Mouse (Mus musculus): ENCODE measurements around the gene Ppib. TPM values are rescaled to one million over a fixed set of nuclear protein-coding genes. Genes with fewer than 3 reads are reported as not detected.

The Ppib gene
- 658 and 678 TPM in 2 replicates for polyA plus RNA-seq (2014; fragmentation: Nextera tagmentation; extraction: Ambion mirVana)

DNA sequence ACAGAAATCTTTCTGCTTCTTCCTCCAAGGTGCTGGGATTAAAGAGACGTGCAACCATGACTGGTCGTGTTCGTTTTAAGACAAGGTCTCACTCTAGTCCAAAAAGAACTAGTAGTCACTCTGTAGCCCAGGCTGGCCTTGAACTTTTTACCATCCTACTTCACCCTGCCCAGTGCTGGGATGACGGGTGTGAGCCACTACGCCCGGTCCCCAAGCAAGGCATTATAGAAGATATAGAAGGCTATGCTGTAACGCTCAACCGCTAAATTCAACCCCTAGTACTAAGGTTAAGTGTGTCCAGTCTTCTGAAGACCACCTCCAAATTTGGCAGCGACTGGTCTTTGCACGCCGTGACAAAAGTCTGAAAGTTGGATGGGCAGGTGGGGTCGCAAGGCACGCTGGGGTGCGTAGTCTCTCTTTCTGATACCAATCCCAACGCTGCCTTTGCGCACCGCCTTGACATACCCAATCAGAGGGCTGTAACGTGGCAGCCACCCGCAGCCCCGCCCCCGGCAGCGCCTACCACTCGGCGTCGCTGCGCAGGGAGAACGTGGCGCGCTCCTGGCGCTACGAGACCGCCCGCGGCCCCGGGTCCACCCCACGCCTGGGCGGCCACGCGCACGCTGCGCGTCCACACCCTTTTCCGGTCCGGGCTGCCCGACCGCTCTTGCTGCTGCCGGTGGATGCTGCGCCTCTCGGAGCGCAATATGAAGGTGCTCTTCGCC, at the start of gene Ppib:
TSS of gene Ppib (plus strand) at position 640 of the 725 bp plus-strand sequence.
- peak; percentile 96 for ATAC-seq (ENCODE audit: insufficient number of reproducible peaks, insufficient read depth, low FRiP score, low read depth)
- WGBS: 1% methylated on average over 51 of the region's 51 CpGs
- H3K27ac ChIP-seq (ENCODE audit: low read length): peak within 1 kb of the TSS; percentile 53; the same call in 1 of the 2 replicates

DNA sequence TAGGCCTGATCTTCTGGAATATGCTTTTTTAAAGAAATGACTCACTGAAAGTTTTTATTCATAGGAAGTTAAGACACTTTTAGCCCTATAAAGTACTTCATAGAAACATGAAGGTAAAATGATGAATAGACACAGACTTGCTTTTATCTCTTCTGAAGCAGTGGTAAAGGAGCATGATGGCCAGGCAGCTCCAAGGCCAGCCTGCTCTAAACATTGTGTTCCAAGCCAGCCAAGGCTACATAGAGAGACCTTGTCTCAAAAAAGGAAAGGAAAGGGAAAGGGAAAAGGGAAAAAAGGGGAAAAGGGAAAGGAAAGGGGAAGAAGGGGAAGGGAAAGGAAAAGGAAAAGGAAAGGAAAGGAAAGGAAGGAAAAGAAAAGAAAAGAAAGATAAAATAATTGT, 39.4 kb upstream of the Ppib start:
- peaks cover 4% of the 10 kb centered on the region for H3K36me3 ChIP-seq (ENCODE audit: control insufficient read depth, insufficient read depth, low read length)
- H3K27ac ChIP-seq (ENCODE audit: low read length): no peak overlapping the region
- no peaks in the 10 kb centered on the region for H3K9me3 ChIP-seq (ENCODE audit: control insufficient read depth, low read depth, low read length)
- no peak overlapping the region for H3K4me2 ChIP-seq (replicated peaks; ENCODE audit: low read depth, low read length)
- H3K4me1 ChIP-seq (ENCODE audit: control insufficient read depth, insufficient read depth, low read length): no peaks in the 10 kb centered on the region
- no peak overlapping the region for H3K9ac ChIP-seq (replicated peaks; ENCODE audit: low read depth, low read length)
- H3K4me3 ChIP-seq (ENCODE audit: low read depth, low read length): no peak overlapping the region
- no peak for ATAC-seq (ENCODE audit: insufficient number of reproducible peaks, insufficient read depth, low FRiP score, low read depth)
- H3K27me3 ChIP-seq (ENCODE audit: control insufficient read depth, insufficient read depth, low read length): no peaks in the 10 kb centered on the region

More for the DNA sequence above, at the start of gene Ppib:
- H3K4me2 ChIP-seq (replicated peaks; ENCODE audit: low read depth, low read length): peak within 1 kb of the TSS; percentile 84
- H3K9me3 ChIP-seq (ENCODE audit: control insufficient read depth, low read depth, low read length): no peaks in the 10 kb centered on the region
- peaks cover 16% of the 10 kb centered on the region; the same call in 1 of the 2 replicates for H3K4me1 ChIP-seq (ENCODE audit: control insufficient read depth, insufficient read depth, low read length)
- H3K36me3 ChIP-seq (ENCODE audit: control insufficient read depth, insufficient read depth, low read length): peaks cover 25% of the 10 kb centered on the region
- peak within 1 kb of the TSS; percentile 88 for H3K4me3 ChIP-seq (ENCODE audit: low read depth, low read length)
- no peaks in the 10 kb centered on the region for H3K27me3 ChIP-seq (ENCODE audit: control insufficient read depth, insufficient read depth, low read length)
- H3K9ac ChIP-seq (replicated peaks; ENCODE audit: low read depth, low read length): peak within 1 kb of the TSS; percentile 86

GRCm38 (mm10) chr9:66038082-66038481, 21.9 kb upstream of the Ppib start:
- H3K9me3 ChIP-seq (ENCODE audit: control insufficient read depth, low read depth, low read length): no peaks in the 10 kb centered on the region
- H3K4me3 ChIP-seq (ENCODE audit: low read depth, low read length): no peak overlapping the region
- no peak for ATAC-seq (ENCODE audit: insufficient number of reproducible peaks, insufficient read depth, low FRiP score, low read depth)
- 81% methylated on average over 4 of the region's 4 CpGs for WGBS
- no peak overlapping the region for H3K9ac ChIP-seq (replicated peaks; ENCODE audit: low read depth, low read length)
- peaks cover 10% of the 10 kb centered on the region; the same call in 1 of the 2 replicates for H3K36me3 ChIP-seq (ENCODE audit: control insufficient read depth, insufficient read depth, low read length)
- no peaks in the 10 kb centered on the region for H3K27me3 ChIP-seq (ENCODE audit: control insufficient read depth, insufficient read depth, low read length)
- no peak overlapping the region for H3K4me2 ChIP-seq (replicated peaks; ENCODE audit: low read depth, low read length)
- H3K27ac ChIP-seq (ENCODE audit: low read length): no peak overlapping the region
- H3K4me1 ChIP-seq (ENCODE audit: control insufficient read depth, insufficient read depth, low read length): no peaks in the 10 kb centered on the region

DNA sequence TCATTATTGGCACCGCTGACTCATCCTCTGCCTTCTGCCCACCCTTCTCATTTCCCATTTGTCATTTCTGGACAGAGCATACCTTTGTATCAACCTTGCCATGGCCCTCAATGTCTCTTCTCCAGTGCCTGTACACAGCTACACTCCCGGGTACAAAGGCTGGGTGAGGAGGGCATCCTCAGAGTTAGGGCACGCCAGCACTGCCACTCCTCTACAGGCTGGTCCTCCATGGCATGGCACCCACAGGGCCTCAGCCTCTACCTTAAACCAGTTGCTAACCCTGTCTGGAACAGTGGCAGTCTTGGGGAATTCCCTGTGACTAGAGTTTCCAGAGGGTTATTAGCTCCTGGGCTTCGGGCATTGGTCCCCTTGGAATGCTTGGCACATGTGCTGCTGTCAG, 21.4 kb upstream of the Ppib start:
- no peak overlapping the region for H3K4me3 ChIP-seq (ENCODE audit: low read depth, low read length)
- H3K36me3 ChIP-seq (ENCODE audit: control insufficient read depth, insufficient read depth, low read length): peaks cover 10% of the 10 kb centered on the region; the same call in 1 of the 2 replicates
- H3K27ac ChIP-seq (ENCODE audit: low read length): no peak overlapping the region
- H3K4me2 ChIP-seq (replicated peaks; ENCODE audit: low read depth, low read length): no peak overlapping the region
- no peaks in the 10 kb centered on the region for H3K4me1 ChIP-seq (ENCODE audit: control insufficient read depth, insufficient read depth, low read length)
- ATAC-seq (ENCODE audit: insufficient number of reproducible peaks, insufficient read depth, low FRiP score, low read depth): no peak
- H3K9me3 ChIP-seq (ENCODE audit: control insufficient read depth, low read depth, low read length): no peaks in the 10 kb centered on the region
- WGBS: 90% methylated on average over 4 of the region's 4 CpGs
- no peak overlapping the region for H3K9ac ChIP-seq (replicated peaks; ENCODE audit: low read depth, low read length)
- no peaks in the 10 kb centered on the region for H3K27me3 ChIP-seq (ENCODE audit: control insufficient read depth, insufficient read depth, low read length)

DNA sequence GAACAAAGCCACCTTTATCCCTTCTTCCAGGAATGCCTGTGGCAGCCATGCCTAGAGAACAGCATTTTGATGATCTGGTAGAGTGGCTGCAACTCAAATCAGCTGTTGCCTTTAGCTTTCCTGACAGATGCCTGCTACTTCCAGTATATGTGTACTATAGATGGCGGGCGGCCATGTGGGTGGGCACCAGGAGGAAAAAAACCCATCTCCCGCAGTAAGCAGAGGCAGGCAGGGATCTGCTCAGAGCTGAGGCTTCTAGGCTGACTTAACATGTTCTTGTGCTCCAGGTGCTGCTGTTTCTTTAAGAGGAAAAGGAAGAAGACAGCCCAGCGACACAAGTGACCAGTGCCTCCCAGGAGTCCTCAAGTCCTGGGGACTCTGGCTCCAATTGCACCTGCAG, 20.7 kb upstream of the Ppib start:
- no peak for ATAC-seq (ENCODE audit: insufficient number of reproducible peaks, insufficient read depth, low FRiP score, low read depth)
- H3K4me3 ChIP-seq (ENCODE audit: low read depth, low read length): no peak overlapping the region
- no peak overlapping the region for H3K27ac ChIP-seq (ENCODE audit: low read length)
- H3K4me2 ChIP-seq (replicated peaks; ENCODE audit: low read depth, low read length): no peak overlapping the region
- H3K36me3 ChIP-seq (ENCODE audit: control insufficient read depth, insufficient read depth, low read length): peaks cover 6% of the 10 kb centered on the region; the same call in 1 of the 2 replicates
- no peaks in the 10 kb centered on the region for H3K4me1 ChIP-seq (ENCODE audit: control insufficient read depth, insufficient read depth, low read length)
- H3K9ac ChIP-seq (replicated peaks; ENCODE audit: low read depth, low read length): no peak overlapping the region
- no peaks in the 10 kb centered on the region for H3K27me3 ChIP-seq (ENCODE audit: control insufficient read depth, insufficient read depth, low read length)
- no peaks in the 10 kb centered on the region for H3K9me3 ChIP-seq (ENCODE audit: control insufficient read depth, low read depth, low read length)
- 91% methylated on average over 4 of the region's 4 CpGs for whole genome bisulfite sequencing

GRCm38 (mm10) chr9:66040801-66041200, 19.2 kb upstream of the Ppib start:
- Histone ChIP-seq H3K4me3 (ENCODE audit: low read depth, low read length) (no peak overlapping the region), H3K9me3 (ENCODE audit: control insufficient read depth, low read depth, low read length) (no peaks in the 10 kb centered on the region), H3K9ac (replicated peaks; ENCODE audit: low read depth, low read length) (no peak overlapping the region), H3K27ac (ENCODE audit: low read length) (no peak overlapping the region), H3K4me1 (ENCODE audit: control insufficient read depth, insufficient read depth, low read length) (no peaks in the 10 kb centered on the region), H3K36me3 (ENCODE audit: control insufficient read depth, insufficient read depth, low read length) (peaks cover 6% of the 10 kb centered on the region; the same call in 1 of the 2 replicates), H3K4me2 (replicated peaks; ENCODE audit: low read depth, low read length) (no peak overlapping the region), H3K27me3 (ENCODE audit: control insufficient read depth, insufficient read depth, low read length) (no peaks in the 10 kb centered on the region)
- ATAC-seq (ENCODE audit: insufficient number of reproducible peaks, insufficient read depth, low FRiP score, low read depth): no peak
- WGBS: 91% methylated on average over 3 of the region's 3 CpGs

GRCm38 (mm10) chr9:66042331-66042730, 17.7 kb upstream of the Ppib start:
- Histone ChIP-seq H3K9ac (replicated peaks; ENCODE audit: low read depth, low read length) (no peak overlapping the region), H3K27me3 (ENCODE audit: control insufficient read depth, insufficient read depth, low read length) (no peaks in the 10 kb centered on the region), H3K4me1 (ENCODE audit: control insufficient read depth, insufficient read depth, low read length) (no peaks in the 10 kb centered on the region), H3K4me2 (replicated peaks; ENCODE audit: low read depth, low read length) (no peak overlapping the region), H3K27ac (ENCODE audit: low read length) (no peak overlapping the region), H3K36me3 (ENCODE audit: control insufficient read depth, insufficient read depth, low read length) (peaks cover 6% of the 10 kb centered on the region; the same call in 1 of the 2 replicates), H3K4me3 (ENCODE audit: low read depth, low read length) (no peak overlapping the region), H3K9me3 (ENCODE audit: control insufficient read depth, low read depth, low read length) (no peaks in the 10 kb centered on the region)
- ATAC-seq (ENCODE audit: insufficient number of reproducible peaks, insufficient read depth, low FRiP score, low read depth): no peak
- WGBS: 78% methylated on average over 4 of the region's 4 CpGs

DNA sequence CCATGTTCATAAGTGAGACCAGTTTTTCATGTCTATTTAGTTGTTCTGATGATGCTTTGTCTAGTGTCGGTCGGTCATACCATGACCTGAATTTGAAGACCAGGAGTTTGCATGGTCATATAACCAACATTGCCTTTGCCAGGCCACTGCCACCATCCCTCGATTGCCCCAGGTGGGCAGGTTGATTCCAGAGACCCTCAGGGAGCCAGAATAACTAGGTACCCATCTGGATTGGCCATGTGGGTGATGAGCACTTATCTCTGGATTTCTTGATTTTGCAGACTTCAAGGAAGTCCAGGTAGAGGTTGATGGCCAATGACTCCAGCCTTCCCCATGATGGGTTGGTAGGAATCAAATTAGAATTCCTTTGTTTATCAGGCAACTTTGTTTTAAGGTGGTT, 16.8 kb upstream of the Ppib start:
- no peaks in the 10 kb centered on the region for H3K4me1 ChIP-seq (ENCODE audit: control insufficient read depth, insufficient read depth, low read length)
- no peak overlapping the region for H3K27ac ChIP-seq (ENCODE audit: low read length)
- ATAC-seq (ENCODE audit: insufficient number of reproducible peaks, insufficient read depth, low FRiP score, low read depth): no peak
- no peak overlapping the region for H3K4me3 ChIP-seq (ENCODE audit: low read depth, low read length)
- peaks cover 6% of the 10 kb centered on the region; the same call in 1 of the 2 replicates for H3K36me3 ChIP-seq (ENCODE audit: control insufficient read depth, insufficient read depth, low read length)
- 94% methylated on average over 3 of the region's 3 CpGs for WGBS
- H3K9me3 ChIP-seq (ENCODE audit: control insufficient read depth, low read depth, low read length): no peaks in the 10 kb centered on the region
- no peaks in the 10 kb centered on the region for H3K27me3 ChIP-seq (ENCODE audit: control insufficient read depth, insufficient read depth, low read length)
- no peak overlapping the region for H3K4me2 ChIP-seq (replicated peaks; ENCODE audit: low read depth, low read length)
- H3K9ac ChIP-seq (replicated peaks; ENCODE audit: low read depth, low read length): no peak overlapping the region

All from stomach, embryonic 14.5 days (tissue).